Mouse (Mus musculus) liver, embryonic 13.5 days (tissue): ENCODE data around the gene Bpifa3. TPM values are rescaled to one million over a fixed set of nuclear protein-coding genes. Genes with fewer than 3 reads are reported as not detected.

Experiments
- ATAC-seq: fragments of 200-750 bp; cut with Nextera tagmentation; 2 replicates; pipeline ENCODE4 v1.8.0; 2017; ENCODE audit warnings: low read depth, mild to moderate bottlenecking, moderate number of reproducible peaks, moderate library complexity
- DNase-seq: peaks from one replicate; pipeline ENCODE4 v3.0.0; 2022
- H3K27ac ChIP-seq: fragments of 300-500 bp; sonication (generic); 2 replicates; pipeline ENCODE4 v1.5.1; 2015; ENCODE audit warnings: moderate library complexity, mild to moderate bottlenecking, inconsistent platforms
- H3K27me3 ChIP-seq: fragments of 300-500 bp; sonication (generic); 2 replicates; pipeline ENCODE4 v1.6.1; 2015; ENCODE audit warnings: mild to moderate bottlenecking, inconsistent platforms
- H3K36me3 ChIP-seq: fragments of 300-500 bp; sonication (generic); 2 replicates; pipeline ENCODE4 v1.6.1; 2015; ENCODE audit warnings: mild to moderate bottlenecking, inconsistent platforms
- H3K4me1 ChIP-seq: fragments of 300-500 bp; sonication (generic); replicated peaks from 2 replicates; pipeline ENCODE4 v1.6.1; 2015; ENCODE audit warnings: inconsistent platforms
- H3K4me2 ChIP-seq: fragments of 300-500 bp; sonication (generic); 2 replicates; pipeline ENCODE4 v1.6.1; 2015; ENCODE audit warnings: inconsistent platforms, mild to moderate bottlenecking, moderate library complexity
- H3K4me3 ChIP-seq: fragments of 300-500 bp; sonication (generic); replicated peaks from 2 replicates; pipeline ENCODE4 v1.5.1; 2015; ENCODE audit warnings: mild to moderate bottlenecking, inconsistent platforms
- H3K9ac ChIP-seq: fragments of 300-500 bp; sonication (generic); 2 replicates; pipeline ENCODE4 v1.6.1; 2015; ENCODE audit warnings: mild to moderate bottlenecking, inconsistent platforms
- H3K9me3 ChIP-seq: fragments of 300-500 bp; sonication (generic); replicated peaks from 2 replicates; pipeline ENCODE4 v1.6.1; 2016; ENCODE audit warnings: inconsistent platforms
- WGBS: fragments of 180-500 bp; shearing (Covaris S2); methylation state at CpG from one replicate; pipeline ENCODE4 v1.1.7; 2015; ENCODE audit not compliant: insufficient replicate concordance; 5-methylcytosine and 5-hydroxymethylcytosine counted together
- polyA plus RNA-seq: library from polyadenylated mRNA; unstranded; fragments of >200 nt; fragmentation: Nextera tagmentation; extraction: Ambion mirVana; gene quantifications from 2 replicates; pipeline ENCODE4 v1.2.1, GENCODE M21; 2015

Gene Bpifa3
- not detected in 2 replicates for polyA plus RNA-seq

DNA sequence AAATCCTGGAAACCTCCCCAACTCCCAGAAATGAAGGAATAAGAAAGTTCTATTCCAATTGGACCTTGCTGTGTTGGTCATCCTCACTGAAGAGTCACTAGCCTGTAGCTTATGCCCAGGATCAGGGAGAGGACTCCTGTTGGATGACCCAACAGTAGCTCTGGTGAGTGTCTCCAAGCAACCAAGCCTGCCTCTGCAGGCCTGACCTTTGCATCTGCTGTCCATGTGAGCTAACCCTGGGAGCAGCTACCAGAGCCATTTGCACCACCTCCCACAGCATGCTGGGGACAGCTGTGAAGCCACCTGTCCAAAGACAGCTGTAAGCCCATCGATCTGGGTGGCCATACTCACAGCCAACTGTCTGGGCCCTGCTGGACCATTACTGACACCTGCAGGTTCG, at the start of gene Bpifa3:
TSS of gene Bpifa3 (plus strand) at position 217 of the 400 bp plus-strand sequence.
- ATAC-seq, result no peak
- H3K4me1 ChIP-seq, result no peaks in the 10 kb centered on the region
- H3K9me3 ChIP-seq, result no peaks in the 10 kb centered on the region
- H3K4me3 ChIP-seq, result no peak within 1 kb of the TSS
- H3K27ac ChIP-seq, result no peak within 1 kb of the TSS
- H3K4me2 ChIP-seq, result no peak within 1 kb of the TSS
- no peak for DNase-seq
- no peak within 1 kb of the TSS for H3K9ac ChIP-seq
- WGBS, result 23% methylated on average over 2 of the region's 2 CpGs
- no peaks in the 10 kb centered on the region for H3K27me3 ChIP-seq
- no peaks in the 10 kb centered on the region for H3K36me3 ChIP-seq

DNA sequence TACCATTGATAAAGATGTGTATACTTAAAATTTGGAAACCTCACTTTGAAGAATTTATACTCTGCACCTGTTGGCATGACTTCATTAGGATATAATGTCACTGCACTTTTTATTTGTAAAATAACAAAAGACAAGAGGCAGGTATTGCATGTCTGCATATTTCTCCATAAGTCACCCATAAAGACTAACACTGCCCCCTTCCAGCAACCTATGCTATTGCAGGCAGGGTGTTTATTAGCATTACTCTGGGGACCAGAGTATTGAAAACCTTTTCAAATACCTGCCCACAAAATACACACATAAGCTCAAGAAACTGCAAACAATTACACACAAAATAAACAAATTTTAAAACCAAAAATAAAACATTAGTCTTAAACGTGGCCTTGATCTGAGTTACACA, 32.4 kb upstream of the Bpifa3 start:
- Histone ChIP-seq H3K27me3 (no peaks in the 10 kb centered on the region), H3K4me1 (no peaks in the 10 kb centered on the region), H3K4me2 (no peak overlapping the region), H3K27ac (no peak overlapping the region), H3K4me3 (no peak overlapping the region), H3K36me3 (no peaks in the 10 kb centered on the region), H3K9ac (no peak overlapping the region), H3K9me3 (no peaks in the 10 kb centered on the region)
- 33% methylated on average over 1 of the region's 1 CpGs for WGBS
- ATAC-seq, result no peak
- DNase-seq, result no peak

DNA sequence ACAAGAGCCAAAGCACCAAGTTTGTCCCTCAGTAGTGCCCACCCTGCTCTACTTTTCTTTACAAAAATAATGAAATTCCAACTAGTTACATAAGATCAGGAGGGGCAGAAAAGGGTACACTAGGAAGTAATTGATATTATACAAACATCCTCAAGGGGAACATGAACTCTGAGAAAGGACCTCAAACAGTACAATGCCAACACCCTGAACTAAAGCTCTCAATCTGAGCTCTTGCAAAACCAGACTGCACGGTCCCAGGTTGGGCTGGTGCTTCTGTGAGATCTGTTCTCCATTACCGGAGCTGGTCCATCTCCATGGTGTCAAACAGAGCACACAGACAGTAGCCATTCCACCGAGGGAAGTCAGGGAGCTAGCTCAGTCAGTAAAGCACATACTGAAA, 12.8 kb upstream of the Bpifa3 start:
- Histone ChIP-seq H3K27ac (no peak overlapping the region), H3K27me3 (no peaks in the 10 kb centered on the region), H3K4me3 (no peak overlapping the region), H3K9ac (no peak overlapping the region), H3K9me3 (no peaks in the 10 kb centered on the region), H3K36me3 (no peaks in the 10 kb centered on the region), H3K4me2 (no peak overlapping the region), H3K4me1 (no peaks in the 10 kb centered on the region)
- DNase-seq (no peak), ATAC-seq (no peak)
- 61% methylated on average over 3 of the region's 3 CpGs for WGBS

DNA sequence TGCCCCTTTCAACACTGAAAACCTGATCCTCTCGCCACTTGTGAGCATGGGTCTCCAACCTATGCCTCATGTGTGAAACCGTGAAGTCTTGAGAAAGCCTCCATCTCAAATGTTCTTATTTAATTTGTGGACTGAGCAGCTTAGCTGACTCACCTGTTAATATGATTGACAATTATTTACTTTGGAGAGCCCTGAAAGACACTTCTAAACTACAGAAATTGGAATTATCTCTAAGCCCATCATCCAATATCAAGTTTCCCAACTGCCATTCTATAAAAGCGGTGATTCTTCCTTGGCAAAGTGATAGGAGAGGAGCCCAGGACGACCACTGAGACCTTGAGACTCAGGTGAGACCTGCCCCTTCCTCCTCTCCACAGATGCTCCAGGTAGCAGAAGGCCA, 12.4 kb downstream of the Bpifa3 start, which contains the start of gene Bpifa1:
TSS of gene Bpifa1 (plus strand) at position 301 of the 400 bp plus-strand sequence.
- Histone ChIP-seq H3K4me3 (no peak within 1 kb of the TSS), H3K27ac (no peak within 1 kb of the TSS), H3K9me3 (no peaks in the 10 kb centered on the region), H3K4me2 (no peak within 1 kb of the TSS), H3K4me1 (no peaks in the 10 kb centered on the region), H3K9ac (no peak within 1 kb of the TSS), H3K36me3 (no peaks in the 10 kb centered on the region), H3K27me3 (no peaks in the 10 kb centered on the region)
- 52% methylated on average over 4 of the region's 4 CpGs for WGBS
- ATAC-seq (no peak), DNase-seq (no peak)

DNA sequence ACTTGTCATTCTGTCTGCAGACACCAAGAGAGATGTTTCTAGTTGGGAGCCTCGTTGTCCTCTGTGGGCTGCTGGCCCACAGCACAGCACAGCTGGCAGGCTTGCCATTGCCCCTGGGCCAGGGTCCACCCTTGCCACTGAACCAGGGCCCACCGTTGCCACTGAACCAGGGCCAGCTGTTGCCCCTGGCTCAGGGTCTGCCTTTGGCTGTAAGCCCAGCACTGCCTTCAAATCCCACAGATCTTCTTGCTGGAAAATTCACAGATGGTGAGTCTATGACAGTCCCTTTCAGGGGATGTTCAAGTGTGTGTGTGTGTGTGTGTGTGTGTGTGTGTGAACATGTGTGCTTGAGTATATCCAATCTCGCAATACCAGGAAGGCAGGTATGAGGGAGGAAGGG, 13.6 kb downstream of the Bpifa3 start:
- no peak overlapping the region for H3K27ac ChIP-seq
- no peak for ATAC-seq
- H3K9me3 ChIP-seq, result no peaks in the 10 kb centered on the region
- no peaks in the 10 kb centered on the region for H3K4me1 ChIP-seq
- no peak for DNase-seq
- no peak overlapping the region for H3K4me3 ChIP-seq
- H3K27me3 ChIP-seq, result no peaks in the 10 kb centered on the region
- 80% methylated on average over 3 of the region's 3 CpGs for WGBS
- no peak overlapping the region for H3K9ac ChIP-seq
- no peaks in the 10 kb centered on the region for H3K36me3 ChIP-seq
- H3K4me2 ChIP-seq, result no peak overlapping the region

DNA sequence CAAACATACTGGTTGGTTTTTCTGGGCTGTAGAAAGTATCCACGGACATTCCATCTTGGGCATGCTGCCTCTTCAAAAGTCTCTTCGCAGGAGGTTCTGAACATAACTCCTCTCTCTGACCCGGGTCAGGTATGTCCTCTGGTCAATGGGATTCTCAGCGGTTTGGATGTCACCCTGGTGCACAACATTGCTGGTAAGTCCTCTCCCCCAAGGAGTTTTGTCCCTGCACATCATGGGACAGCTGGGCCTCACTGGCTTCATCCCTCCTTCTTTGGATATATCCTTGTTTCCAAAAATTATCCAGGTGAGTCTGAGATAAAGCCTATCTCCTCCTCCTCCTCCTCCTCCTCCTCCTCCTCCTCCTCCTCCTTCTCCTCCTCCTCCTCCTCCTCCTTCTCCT, 17.4 kb downstream of the Bpifa3 start:
- no peak overlapping the region for H3K9ac ChIP-seq
- H3K36me3 ChIP-seq, result no peaks in the 10 kb centered on the region
- DNase-seq (no peak), ATAC-seq (no peak)
- H3K4me3 ChIP-seq, result no peak overlapping the region
- H3K4me1 ChIP-seq, result no peaks in the 10 kb centered on the region
- H3K9me3 ChIP-seq, result no peaks in the 10 kb centered on the region
- no peaks in the 10 kb centered on the region for H3K27me3 ChIP-seq
- no peak overlapping the region for H3K4me2 ChIP-seq
- no peak overlapping the region for H3K27ac ChIP-seq
- WGBS, result 59% methylated on average over 4 of the region's 4 CpGs

DNA sequence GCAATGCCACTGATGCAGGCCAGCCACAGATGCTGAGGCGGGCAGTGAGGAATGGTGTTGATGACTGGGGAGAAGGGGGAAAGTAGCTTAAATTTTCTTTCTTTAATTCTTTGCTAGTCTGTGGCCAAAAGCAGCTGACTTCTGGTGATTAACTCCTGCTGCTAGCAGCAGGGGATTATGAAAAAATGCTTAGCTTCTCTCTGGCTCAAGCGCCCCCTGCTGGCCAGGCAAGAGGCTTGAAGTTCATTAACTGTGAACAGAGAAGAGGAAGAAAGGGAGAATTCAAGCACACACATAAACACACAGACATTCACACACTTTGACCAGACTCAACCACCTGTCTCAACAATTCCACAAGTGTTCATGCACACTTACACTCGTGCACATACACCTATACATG, 28.3 kb downstream of the Bpifa3 start:
- no peak overlapping the region for H3K9ac ChIP-seq
- no peak for DNase-seq
- ATAC-seq, result no peak
- 32% methylated on average over 3 of the region's 3 CpGs for WGBS
- H3K36me3 ChIP-seq, result no peaks in the 10 kb centered on the region
- H3K4me3 ChIP-seq, result no peak overlapping the region
- H3K9me3 ChIP-seq, result peaks cover 11% of the 10 kb centered on the region; the same call in 1 of the 2 replicates
- H3K4me2 ChIP-seq, result no peak overlapping the region
- H3K4me1 ChIP-seq, result no peaks in the 10 kb centered on the region
- H3K27me3 ChIP-seq, result no peaks in the 10 kb centered on the region
- no peak overlapping the region for H3K27ac ChIP-seq

DNA sequence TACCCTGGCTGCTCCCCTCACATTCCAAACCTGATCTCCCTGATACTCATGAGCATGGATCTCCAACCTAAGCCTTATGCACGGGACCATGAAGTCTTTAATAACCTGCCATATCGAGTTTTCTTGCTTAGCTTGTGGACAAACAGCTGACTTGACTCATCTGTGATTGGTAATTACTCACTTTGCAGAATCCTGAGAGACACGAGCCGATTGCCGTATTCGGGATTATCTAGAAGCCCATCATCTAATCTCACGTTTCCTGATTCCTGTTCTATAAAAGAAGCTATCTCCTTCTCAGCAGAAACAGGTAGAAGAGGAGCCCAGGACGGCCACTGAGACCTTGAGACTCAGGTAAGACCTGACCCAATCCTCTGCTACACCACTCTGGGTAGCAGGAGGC, 32.2 kb downstream of the Bpifa3 start, which contains the start of gene Bpifa5:
TSS of gene Bpifa5 (plus strand) at position 301 of the 400 bp plus-strand sequence.
- no peak within 1 kb of the TSS for H3K4me3 ChIP-seq
- H3K27ac ChIP-seq, result no peak within 1 kb of the TSS
- no peaks in the 10 kb centered on the region for H3K36me3 ChIP-seq
- H3K4me1 ChIP-seq, result no peaks in the 10 kb centered on the region
- WGBS, result 62% methylated on average over 8 of the region's 8 CpGs
- ATAC-seq, result no peak
- no peak within 1 kb of the TSS for H3K9ac ChIP-seq
- DNase-seq, result no peak
- H3K9me3 ChIP-seq, result peaks cover 11% of the 10 kb centered on the region; the same call in 1 of the 2 replicates
- no peaks in the 10 kb centered on the region for H3K27me3 ChIP-seq
- H3K4me2 ChIP-seq, result no peak within 1 kb of the TSS

DNA sequence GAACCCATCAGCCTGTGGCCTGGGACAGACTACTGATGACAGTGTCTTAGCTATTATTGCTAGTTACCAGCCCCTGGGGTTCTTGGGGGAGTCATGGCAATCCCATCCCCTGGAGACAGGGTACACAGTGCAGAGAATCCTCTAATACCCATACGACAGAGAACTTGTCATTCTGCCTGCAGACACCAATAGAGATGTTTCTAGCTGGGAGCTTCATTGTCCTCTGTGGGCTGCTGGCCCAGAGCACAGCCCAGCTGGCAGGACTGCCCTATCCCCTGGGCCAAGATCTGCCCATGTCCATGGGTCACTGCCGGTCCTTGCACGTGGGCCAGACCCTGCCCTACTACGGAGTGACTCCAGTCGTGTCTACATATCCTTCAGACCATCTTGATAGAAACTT, 33.2 kb downstream of the Bpifa3 start:
- no peak overlapping the region for H3K4me3 ChIP-seq
- H3K27ac ChIP-seq, result no peak overlapping the region
- H3K4me2 ChIP-seq, result no peak overlapping the region
- no peaks in the 10 kb centered on the region for H3K27me3 ChIP-seq
- DNase-seq (no peak), ATAC-seq (no peak)
- H3K9me3 ChIP-seq, result peaks cover 11% of the 10 kb centered on the region; the same call in 1 of the 2 replicates
- H3K9ac ChIP-seq, result no peak overlapping the region
- H3K4me1 ChIP-seq, result no peaks in the 10 kb centered on the region
- no peaks in the 10 kb centered on the region for H3K36me3 ChIP-seq
- WGBS, result 70% methylated on average over 5 of the region's 5 CpGs

DNA sequence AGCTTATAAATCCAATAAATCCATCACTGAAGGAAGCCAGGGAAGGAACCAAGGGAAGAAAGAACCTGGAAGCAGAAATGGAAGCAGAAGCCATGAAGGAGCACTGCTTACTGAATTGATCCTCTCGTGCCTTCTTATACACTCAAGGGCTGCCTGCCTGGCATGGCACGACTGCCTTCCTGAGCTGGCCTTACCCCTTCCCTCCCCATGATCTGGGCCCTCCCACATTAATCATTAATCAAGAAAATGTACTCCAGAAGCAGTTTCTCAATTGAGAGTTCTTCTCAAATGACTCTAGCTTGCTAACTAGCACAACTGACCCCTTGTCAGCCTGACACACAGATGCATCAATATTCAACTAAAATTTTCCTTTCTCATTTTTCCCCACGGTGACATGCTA, 39.0 kb downstream of the Bpifa3 start:
- Histone ChIP-seq H3K27ac (no peak overlapping the region), H3K4me1 (no peaks in the 10 kb centered on the region), H3K9me3 (no peaks in the 10 kb centered on the region), H3K27me3 (no peaks in the 10 kb centered on the region), H3K36me3 (no peaks in the 10 kb centered on the region), H3K4me3 (no peak overlapping the region), H3K4me2 (no peak overlapping the region), H3K9ac (no peak overlapping the region)
- WGBS, result 38% methylated on average over 3 of the region's 3 CpGs
- DNase-seq (no peak), ATAC-seq (no peak)

DNA sequence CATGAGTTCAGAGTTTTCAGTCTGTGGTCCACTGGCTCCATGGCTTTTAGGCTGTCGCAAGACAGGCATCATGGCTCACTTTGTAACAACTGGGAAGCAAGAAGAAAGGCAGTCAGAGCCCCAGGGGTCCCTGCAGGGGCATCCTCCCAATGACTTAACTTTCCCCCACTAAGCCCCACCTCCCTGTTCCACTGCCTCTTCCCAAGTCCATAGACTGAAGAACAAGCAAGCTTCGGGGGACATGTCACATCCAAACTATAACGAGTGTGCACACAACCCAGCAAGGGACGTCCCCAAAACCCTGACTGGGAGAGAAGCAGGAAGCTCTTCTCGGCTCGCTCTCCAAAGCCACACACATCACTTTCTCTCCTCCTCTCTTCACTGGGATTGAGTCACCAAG, 41.5 kb downstream of the Bpifa3 start:
- Histone ChIP-seq H3K4me2 (no peak overlapping the region), H3K9ac (no peak overlapping the region), H3K4me3 (no peak overlapping the region), H3K36me3 (no peaks in the 10 kb centered on the region), H3K4me1 (no peaks in the 10 kb centered on the region), H3K9me3 (no peaks in the 10 kb centered on the region), H3K27ac (no peak overlapping the region), H3K27me3 (no peaks in the 10 kb centered on the region)
- WGBS, result 55% methylated on average over 6 of the region's 6 CpGs
- no peak for DNase-seq
- no peak for ATAC-seq

DNA sequence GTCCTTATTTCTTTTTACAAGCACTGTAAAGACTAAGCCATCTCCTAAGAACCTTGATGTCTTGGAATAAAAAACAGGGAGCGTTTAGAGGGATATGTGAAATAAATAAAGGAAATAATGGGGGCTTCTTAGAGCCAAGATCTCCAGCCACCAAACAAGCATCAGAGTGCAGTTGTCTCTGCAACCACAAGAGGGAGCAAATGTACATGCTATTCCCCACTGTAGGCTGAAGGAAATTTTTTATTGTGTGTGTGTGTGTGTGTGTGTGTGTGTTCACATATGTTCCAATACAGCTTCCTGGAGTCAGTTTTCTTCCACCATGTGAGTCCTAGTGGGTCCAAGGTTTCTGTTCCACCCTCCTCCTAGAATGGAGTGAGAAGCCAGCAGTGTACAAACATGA, 43.2 kb downstream of the Bpifa3 start:
- ATAC-seq (no peak), DNase-seq (no peak)
- Histone ChIP-seq H3K4me3 (no peak overlapping the region), H3K4me2 (no peak overlapping the region), H3K4me1 (no peaks in the 10 kb centered on the region), H3K36me3 (no peaks in the 10 kb centered on the region), H3K9ac (no peak overlapping the region), H3K27ac (no peak overlapping the region), H3K27me3 (no peaks in the 10 kb centered on the region), H3K9me3 (no peaks in the 10 kb centered on the region)
- 7% methylated on average over 1 of the region's 1 CpGs for WGBS
